Mouse (Mus musculus): ENCODE data around the gene Shpk.

The Shpk gene

DNA sequence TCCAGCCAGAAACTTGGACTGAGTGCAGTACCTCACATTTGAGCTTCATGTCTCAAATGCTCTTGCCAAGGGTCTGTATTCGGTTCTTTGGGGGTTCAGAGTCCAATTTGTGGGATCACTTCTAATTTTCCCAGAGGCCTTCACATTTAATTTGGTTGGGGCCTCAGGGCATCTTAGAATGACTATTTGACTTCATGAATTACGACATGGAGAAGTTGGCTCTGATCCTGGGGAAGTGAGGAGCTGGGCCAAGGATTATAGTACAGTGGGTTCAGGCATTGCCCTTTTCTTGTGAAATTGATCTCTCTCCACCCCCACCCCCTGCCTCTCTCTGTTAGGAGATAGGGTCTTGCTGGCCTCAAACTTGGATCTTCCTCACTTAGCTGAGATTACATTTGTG, 1.8 kb downstream of the Shpk start:
- peak; percentile 51 to 57 for DNase-seq

DNA sequence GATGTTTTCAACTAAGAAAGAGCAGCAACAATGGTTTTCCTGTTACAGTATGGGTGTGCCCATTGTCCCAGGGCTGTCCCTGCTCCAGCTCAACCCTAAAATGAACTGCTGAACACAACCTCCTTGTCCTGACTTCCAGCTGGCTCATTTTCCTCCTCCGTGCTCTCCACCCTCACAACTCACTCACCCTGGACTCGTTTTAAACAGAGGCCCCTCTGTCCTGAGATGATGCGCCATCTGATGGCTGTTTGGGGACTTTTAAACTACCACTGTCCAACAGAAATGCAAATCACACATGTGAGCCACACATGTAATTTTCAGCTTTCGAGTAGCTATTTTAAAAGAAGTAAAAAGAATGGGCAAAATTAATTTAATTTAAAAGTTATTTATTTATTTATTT, 2.3 kb downstream of the Shpk start:
- no peak for DNase-seq

GRCm38 (mm10) chr11:73203895-73204294, 4.6 kb downstream of the Shpk start:
- no peak for DNase-seq

GRCm38 (mm10) chr11:73205194-73205593, 5.9 kb downstream of the Shpk start:
- DNase-seq, result no peak

DNA sequence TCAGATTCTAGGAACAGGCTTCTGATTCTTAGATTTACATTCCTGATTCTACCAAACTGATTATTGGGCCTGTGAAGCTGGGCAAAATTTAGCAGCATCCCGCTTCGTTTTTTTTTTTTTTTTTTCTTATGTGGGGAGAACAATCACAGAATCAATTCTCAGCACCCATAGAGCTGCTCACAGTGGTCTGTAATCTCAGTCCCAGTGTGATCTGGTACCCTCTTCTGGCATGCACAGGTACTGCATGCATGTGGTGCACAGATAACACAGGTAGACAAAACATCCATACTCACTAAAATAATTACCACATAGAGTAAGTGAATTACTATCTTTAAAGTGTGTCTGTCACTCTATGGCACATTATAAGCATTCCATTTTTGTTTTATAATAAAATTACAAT, 8.4 kb downstream of the Shpk start:
- peak in 1 of 2 experiments; percentile 50 for DNase-seq

DNA sequence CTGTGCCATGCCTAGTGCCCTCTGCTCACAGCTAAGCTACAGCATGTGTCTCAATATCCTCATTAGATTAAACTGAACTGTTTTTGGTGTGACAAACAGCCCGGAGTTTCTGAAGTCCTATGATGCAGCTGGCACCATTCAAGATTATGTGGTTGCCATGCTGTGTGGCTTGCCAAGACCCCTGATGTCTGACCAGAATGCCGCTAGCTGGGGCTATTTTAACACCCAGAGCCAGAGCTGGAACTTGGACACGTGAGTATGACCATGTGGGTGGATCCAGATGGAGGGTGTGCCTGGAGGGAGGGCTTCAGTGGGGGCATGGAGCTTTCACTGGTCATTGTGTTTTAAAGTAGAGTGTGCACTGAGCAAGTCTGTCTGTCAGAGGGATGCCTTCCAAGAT, 14.7 kb downstream of the Shpk start:
- no peak for DNase-seq

- DNase-seq, result no peak
These were observed 20.4 kb downstream of the Shpk start for GRCm38 (mm10) chr11:73219671-73220070.

GRCm38 (mm10) chr11:73220651-73221050, 21.4 kb downstream of the Shpk start:
- DNase-seq, result no peak

DNA sequence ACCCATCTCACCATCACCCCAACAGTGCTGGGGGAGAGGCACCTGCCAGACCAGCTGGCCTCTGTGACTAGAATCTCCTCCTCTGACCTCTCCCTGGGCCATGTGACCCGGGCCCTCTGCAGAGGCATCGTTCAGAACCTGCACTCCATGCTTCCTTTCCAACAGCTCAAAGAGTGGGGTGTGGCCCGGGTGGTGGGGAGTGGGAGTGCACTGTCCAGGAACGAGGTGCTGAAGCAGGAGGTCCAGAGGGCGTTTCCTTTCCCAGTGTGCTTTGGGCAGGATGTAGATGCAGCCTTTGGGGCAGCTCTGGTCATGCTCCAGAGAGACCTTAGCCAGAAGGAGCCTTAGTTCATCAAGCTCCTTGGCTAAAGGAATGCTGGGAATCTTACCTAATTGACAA, 23.6 kb downstream of the Shpk start:
- DNase-seq, result no peak

DNA sequence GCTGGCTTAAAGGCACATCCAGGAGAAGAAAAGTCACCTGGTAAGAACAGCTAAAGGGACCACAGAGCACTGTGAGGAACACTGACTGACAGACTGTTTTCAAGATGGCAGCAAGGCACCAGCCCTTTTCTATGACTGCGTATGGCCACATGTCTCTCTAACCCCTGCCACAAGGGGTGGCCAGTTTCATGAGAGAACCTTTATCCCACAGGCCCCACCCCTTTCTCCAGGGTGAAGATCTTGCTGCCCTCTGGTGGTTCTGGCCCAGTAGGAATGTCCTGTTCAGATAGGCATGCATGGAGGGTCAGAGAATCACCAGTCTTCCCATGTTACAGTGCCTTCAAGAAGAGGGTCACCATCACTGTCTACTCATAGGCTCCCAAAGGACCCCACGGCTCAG, 24.7 kb downstream of the Shpk start:
- peak; percentile 60 to 73 for DNase-seq

DNA sequence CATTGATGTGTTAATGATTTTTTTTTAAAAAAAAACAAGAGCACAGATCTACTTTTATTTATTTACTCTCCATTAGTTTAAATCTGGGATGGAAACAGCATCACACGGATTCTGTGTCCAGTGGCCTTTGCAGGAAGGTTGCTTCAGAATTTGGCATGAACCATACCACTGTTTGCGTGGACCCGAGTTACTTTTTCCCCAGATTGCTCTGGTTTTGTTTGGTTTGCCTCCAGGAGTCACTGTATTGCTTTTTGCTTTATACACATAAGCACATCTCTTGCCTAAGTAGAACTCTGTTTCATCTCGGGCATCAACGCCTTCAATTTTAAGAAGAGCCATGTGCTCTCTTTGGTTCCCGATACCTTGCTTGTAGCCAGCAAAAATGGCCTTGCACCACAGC, 26.6 kb downstream of the Shpk start:
- no peak for DNase-seq

DNA sequence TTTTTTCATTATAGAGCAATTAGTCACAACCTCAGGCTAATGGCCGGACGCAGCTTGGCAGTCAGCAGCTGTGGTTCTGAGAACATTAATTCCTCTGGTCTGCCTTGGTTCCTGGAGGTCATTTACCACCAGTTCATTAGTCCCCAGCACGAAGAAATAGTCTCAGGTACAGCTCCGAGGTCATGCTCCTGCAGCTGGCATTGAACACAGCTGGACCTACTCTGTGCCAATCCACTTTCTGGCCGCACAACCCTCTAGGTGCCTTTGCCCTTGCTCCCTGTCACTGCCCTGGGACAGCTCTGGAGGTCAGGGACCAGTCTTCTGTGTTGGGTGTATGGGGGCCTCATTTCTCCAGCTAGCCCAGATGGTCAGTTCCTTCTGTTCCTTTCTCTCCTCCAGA, 29.6 kb downstream of the Shpk start:
- peak in 1 of 2 experiments; percentile 9 for DNase-seq

- no peak for DNase-seq
These were observed 30.8 kb downstream of the Shpk start for GRCm38 (mm10) chr11:73230081-73230480.

GRCm38 (mm10) chr11:73232513-73232912, 33.3 kb downstream of the Shpk start:
- DNase-seq, result no peak

DNA sequence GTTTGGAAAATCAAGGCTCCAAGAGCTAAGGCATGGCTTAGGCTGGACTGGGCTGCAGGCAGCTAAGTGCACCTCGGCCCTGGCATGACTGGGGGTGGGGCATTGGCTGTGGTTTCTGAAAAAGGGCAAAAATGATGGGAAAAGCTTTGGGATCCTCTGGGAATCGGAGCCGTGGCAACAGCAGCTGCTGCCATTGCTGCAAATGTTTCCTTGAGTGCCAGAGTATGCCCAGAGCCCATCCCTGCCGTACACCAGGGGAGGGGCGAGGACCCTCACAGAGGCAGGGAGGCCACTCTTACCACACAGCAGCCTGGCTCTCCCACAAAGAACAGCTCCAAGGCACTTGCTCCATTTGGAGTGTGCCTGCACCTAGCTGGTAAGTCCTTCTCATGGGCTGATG, 34.7 kb downstream of the Shpk start, which contains the start of gene Trpv1:
Gene Trpv1, plus strand, starts transcription at position 301 of the 400 bp plus-strand sequence.
- DNase-seq, result no peak

GRCm38 (mm10) chr11:73235990-73236701, 36.9 kb downstream of the Shpk start:
- peak; percentile 73 to 81 for DNase-seq

DNA sequence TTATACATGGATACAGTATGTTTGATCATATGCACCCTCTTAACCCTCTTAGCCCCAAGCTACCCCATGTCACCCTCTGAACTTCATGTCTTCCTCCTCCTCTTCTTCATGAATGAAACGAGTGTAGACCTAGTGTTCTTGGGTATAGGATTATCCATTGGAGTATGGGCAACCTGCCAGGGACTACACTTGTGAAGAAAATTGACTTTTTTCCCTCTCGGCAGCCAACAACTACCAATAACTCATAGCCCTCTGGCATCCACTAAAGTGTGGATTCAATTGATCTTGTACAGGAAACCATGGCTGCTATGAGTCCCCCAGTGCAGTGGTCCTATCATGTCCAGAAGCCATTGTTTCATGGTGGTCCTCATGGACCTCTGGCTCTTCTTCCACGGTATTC, 37.5 kb downstream of the Shpk start:
- DNase-seq, result no peak

DNA sequence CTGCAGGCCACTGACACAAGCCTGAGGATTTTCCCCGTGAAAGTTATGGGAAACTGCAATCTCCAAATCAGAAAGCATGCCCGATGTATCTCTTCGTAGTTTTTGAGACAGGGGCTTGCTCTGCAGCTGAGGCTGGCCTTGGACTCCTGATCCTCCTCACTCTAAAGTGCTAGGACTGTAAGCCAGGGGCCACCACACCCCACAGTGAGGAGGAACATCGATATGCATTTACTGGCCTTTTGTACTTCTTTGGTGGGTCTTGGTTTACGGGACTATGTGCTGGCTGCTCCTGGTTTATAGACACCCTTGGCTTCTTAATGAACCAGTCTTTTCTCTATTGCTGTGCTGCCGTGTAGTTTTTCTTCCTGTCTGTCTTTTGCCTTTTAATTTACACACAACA, 42.9 kb downstream of the Shpk start:
- DNase-seq, result no peak

DNA sequence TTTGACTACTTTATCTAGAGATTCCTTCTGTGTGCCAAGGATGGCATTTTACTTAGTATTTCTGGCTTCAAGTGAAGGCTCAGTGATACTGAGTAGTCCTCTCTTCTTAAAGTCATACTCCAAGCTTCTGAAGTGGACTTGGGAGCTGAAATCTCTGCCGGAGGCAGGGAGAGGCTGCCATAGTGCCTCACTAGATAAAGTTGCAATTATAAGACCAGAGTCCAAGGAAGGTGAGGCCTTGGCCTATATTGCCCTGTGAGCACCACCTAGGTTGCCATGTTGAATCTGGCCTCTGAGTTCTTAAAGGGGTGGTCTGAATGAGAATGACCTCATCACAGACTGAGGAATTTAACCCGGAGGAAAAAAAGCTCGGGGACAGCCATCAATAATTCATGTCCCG, 43.5 kb downstream of the Shpk start:
- DNase-seq, result no peak

GRCm38 (mm10) chr11:73257362-73257945, 58.2 kb downstream of the Shpk start:
- no peak for DNase-seq

DNA sequence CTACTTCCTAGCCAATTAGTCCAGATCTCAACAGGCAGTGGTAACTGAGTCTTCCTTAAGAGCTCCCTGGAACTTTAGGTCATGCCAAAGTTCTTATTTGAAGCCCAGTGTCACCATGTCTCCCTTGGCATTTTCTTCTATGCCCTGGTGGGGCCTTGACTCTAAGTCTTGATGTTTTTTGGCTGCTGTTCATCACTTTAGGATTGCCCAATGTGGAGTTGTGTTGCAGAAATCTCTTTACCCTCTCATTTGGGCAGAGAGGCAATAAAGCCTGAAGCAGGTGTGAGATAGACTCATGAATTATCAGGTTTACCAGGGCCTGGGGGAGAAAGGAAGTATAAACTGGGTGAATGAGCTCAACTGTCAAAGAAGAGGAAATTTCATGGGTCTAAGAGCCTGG, 59.4 kb downstream of the Shpk start:
- DNase-seq, result no peak

GRCm38 (mm10) chr11:73260457-73260856, 61.2 kb downstream of the Shpk start:
- no peak for DNase-seq

GRCm38 (mm10) chr11:73261385-73261784, 62.1 kb downstream of the Shpk start:
- DNase-seq, result no peak

DNA sequence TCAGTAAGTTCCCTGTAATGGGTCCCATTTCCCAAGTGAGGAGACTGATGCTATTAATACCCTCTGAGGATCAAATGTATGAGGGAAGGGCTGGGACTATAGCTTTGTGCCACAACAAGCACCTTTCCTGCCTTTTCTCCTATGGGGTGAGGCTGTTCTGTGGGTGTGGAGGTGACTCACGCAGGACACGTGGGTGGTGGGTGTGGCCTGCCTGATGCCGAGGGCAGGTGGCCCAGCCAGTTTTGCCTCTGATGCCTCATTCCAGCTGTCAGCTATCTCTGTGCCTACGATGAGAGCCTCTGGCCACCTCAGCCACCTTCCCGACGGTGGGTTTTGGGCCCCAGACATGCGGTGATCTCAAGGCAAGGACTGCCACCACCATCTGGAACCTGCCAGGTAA, 68.0 kb downstream of the Shpk start, which contains the start of gene Trpv3:
Gene Trpv3, plus strand, starts transcription at position 122 of the 400 bp plus-strand sequence.
- DNase-seq, result no peak

All from kidney, postnatal 36 days (tissue).